Mouse (Mus musculus) bone marrow macrophage, adult 2 months (primary cell): ENCODE data around the gene Ociad2.

Experiments
- CTCF ChIP-seq: IDR thresholded peaks from 2 replicates; pipeline ENCODE4 v1.5.1; 2012; ENCODE audit warnings: low read depth, mild to moderate bottlenecking, low read length, moderate library complexity
- POLR2A ChIP-seq: IDR thresholded peaks from 2 replicates; pipeline ENCODE4 v1.6.1; 2012; ENCODE audit warnings: mild to moderate bottlenecking, low read depth, low read length, borderline replicate concordance

DNA sequence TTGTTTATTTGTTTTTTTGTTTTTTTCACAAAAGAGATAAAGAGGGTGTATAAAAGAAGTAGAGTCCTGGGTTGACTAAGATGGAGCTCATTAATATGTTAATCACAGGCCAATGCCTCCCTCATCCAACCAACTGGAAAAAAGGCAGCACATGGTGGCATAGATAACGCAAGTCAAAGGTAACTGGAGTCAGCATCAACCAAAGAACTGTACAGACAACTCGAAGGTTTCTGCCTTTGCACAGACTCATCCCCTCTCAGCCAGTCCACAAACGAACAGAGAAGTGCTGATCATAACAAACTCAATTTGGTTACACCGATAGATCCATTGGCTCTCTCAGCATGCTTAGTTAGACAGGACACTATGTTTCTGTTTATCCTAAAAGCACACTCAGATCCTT, 67.7 kb downstream of the Ociad2 start:
- no peak for TF ChIP-seq CTCF
- no peak for TF ChIP-seq POLR2A
